Comparison of ENCODE assay signal across 13 mouse cellular contexts in genomic region chr4:55172334-55172891, GRCm38 (mm10).
DNase-seq lines count a peak whose midpoint lies in the region; ATAC-seq lines count a peak whose summit lies in the region.
"Had no signal": no experiment of that assay in that cellular context is flagged by ENCODE, and none has a peak within 500 bp of the region (broad histone marks: within the 10 kb centered on the region; RNA-seq: fewer than 3 reads in every experiment).

No protein-coding gene starts in this region.

- DNase-seq in adrenal gland, adult 2 months, result peak; percentile 67
- no peak for DNase-seq in adrenal gland, postnatal 25 days
- DNase-seq in heart, adult 9 months (ENCODE audit: low spot score in 2 of 2), result peak; percentile 4 to 10
- peak; percentile 22 to 23 for DNase-seq in cerebellum, adult 18-20 months
- peak; percentile 23 for DNase-seq in heart, postnatal 4 days
- no peak for DNase-seq in urinary bladder, postnatal 25 days (ENCODE audit: low spot score)
- DNase-seq: kidney, adult 8-10 months; liver, postnatal 0 days; thymus, postnatal 25 days had no signal

- no peak overlapping the region for H3K9ac ChIP-seq in heart, embryonic 12.5 days
- no peak overlapping the region for H3K9ac ChIP-seq in hindbrain, embryonic 16.5 days (ENCODE audit: low read depth, low read length)
- H3K9ac ChIP-seq: hindbrain, embryonic 15.5 days; liver, postnatal 0 days had no signal

- H3K4me1 ChIP-seq in heart, embryonic 12.5 days (replicated peaks), result peaks cover 27% of the 10 kb centered on the region
- H3K4me1 ChIP-seq in hindbrain, embryonic 16.5 days (ENCODE audit: control insufficient read depth, insufficient read depth, low read depth, low read length), result no peaks in the 10 kb centered on the region
- H3K4me1 ChIP-seq: hindbrain, embryonic 15.5 days; midbrain, embryonic 10.5 days had no signal

- no peaks in the 10 kb centered on the region for H3K9me3 ChIP-seq in heart, embryonic 12.5 days (replicated peaks)
- no peaks in the 10 kb centered on the region for H3K9me3 ChIP-seq in hindbrain, embryonic 16.5 days (ENCODE audit: control insufficient read depth, low read length)
- H3K9me3 ChIP-seq: hindbrain, embryonic 15.5 days; midbrain, embryonic 10.5 days had no signal

- no peak for ATAC-seq in heart, embryonic 12.5 days (ENCODE audit: insufficient number of reproducible peaks, low FRiP score)
- ATAC-seq in hindbrain, embryonic 16.5 days, result no peak
- ATAC-seq: liver, postnatal 0 days had no signal

- H3K36me3 ChIP-seq in heart, embryonic 12.5 days, result no peaks in the 10 kb centered on the region
- no peaks in the 10 kb centered on the region for H3K36me3 ChIP-seq in hindbrain, embryonic 16.5 days (ENCODE audit: control insufficient read depth, insufficient read depth, low read length)
- H3K36me3 ChIP-seq: hindbrain, embryonic 15.5 days; midbrain, embryonic 10.5 days had no signal

- H3K4me3 ChIP-seq in heart, embryonic 12.5 days, result no peak overlapping the region
- H3K4me3 ChIP-seq in hindbrain, embryonic 16.5 days (ENCODE audit: low read length), result no peak overlapping the region
- H3K4me3 ChIP-seq: hindbrain, embryonic 15.5 days; midbrain, embryonic 10.5 days had no signal

- no peaks in the 10 kb centered on the region for H3K27me3 ChIP-seq in heart, embryonic 12.5 days (replicated peaks)
- H3K27me3 ChIP-seq in hindbrain, embryonic 16.5 days (replicated peaks; ENCODE audit: control insufficient read depth, insufficient read depth, low read length), result no peaks in the 10 kb centered on the region
- H3K27me3 ChIP-seq: hindbrain, embryonic 15.5 days had no signal

- 40% methylated on average over 6 of the region's 6 CpGs for WGBS in heart, embryonic 12.5 days
- WGBS in hindbrain, embryonic 16.5 days, result 85% methylated on average over 6 of the region's 6 CpGs

- H3K27ac ChIP-seq in heart, embryonic 12.5 days (ENCODE audit: poor library complexity, severe bottlenecking), result no peak overlapping the region
- no peak overlapping the region for H3K27ac ChIP-seq in hindbrain, embryonic 16.5 days (ENCODE audit: low read depth, low read length)
- H3K27ac ChIP-seq: hindbrain, embryonic 15.5 days; midbrain, embryonic 10.5 days had no signal

- H3K4me2 ChIP-seq in heart, embryonic 12.5 days, result no peak overlapping the region
- H3K4me2 ChIP-seq in hindbrain, embryonic 16.5 days (ENCODE audit: low read length), result no peak overlapping the region
- H3K4me2 ChIP-seq: hindbrain, embryonic 15.5 days had no signal

Comparison
In these comparisons a context has a peak if more than half of its experiments do, and no peak if none do; other contexts are left out.
1. DNase-seq: peak in adrenal gland, adult 2 months (single experiment), heart, adult 9 months (2 of 2), cerebellum, adult 18-20 months (2 of 2) and heart, postnatal 4 days (single experiment); none in adrenal gland, postnatal 25 days (single experiment) and urinary bladder, postnatal 25 days (single experiment).